Mouse (Mus musculus): ENCODE data around the gene Zc3h7a. TPM values are rescaled to one million over a fixed set of nuclear protein-coding genes. Genes with fewer than 3 reads are reported as not detected.

Zc3h7a gene
- polyA plus RNA-seq, 2 experiments: 26.2 to 52.6 TPM

DNA sequence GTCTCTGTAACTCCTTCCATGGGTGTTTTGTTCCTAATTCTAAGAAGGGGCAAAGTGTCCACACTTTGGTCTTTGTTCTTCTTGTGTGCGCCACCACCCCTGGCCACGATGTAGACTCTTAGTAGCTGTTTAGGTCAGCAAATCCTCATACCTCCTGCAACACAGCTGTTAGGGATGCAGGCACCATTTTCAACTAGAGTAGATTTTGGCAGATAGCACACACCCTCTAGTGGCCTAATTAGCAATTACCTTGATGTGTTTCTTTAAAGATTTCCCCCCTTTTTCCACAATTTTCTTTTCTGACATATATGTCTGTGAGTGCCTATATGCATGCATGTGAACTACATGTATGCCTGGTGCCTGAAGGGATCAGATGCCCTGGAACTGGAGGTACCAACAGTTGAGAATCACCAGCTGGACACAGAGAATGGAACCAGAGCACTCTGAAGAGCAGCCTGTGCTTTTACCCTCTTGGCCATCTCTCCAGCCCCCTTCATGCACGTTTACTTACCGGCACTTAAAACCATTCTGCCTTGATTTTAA is 66.9 kb downstream of the Zc3h7a start:
- Histone ChIP-seq H3K9me3 (ENCODE audit: control insufficient read depth, low read length) (no peaks in the 10 kb centered on the region), H3K27me3 (ENCODE audit: control insufficient read depth, insufficient read depth, low read length) (no peaks in the 10 kb centered on the region), H3K27ac (no peak overlapping the region), H3K4me2 (ENCODE audit: low read depth) (no peak overlapping the region), H3K4me1 (replicated peaks; ENCODE audit: control insufficient read depth in 2 of 2, insufficient read depth in 2 of 2, low read length in 1 of 2) (no peaks in the 10 kb centered on the region), H3K4me3 (ENCODE audit: insufficient read depth in 1 of 2, low read depth in 2 of 2, low read length in 2 of 2) (no peak overlapping the region), H3K9ac (replicated peaks) (no peak overlapping the region), H3K36me3 (replicated peaks; ENCODE audit: control insufficient read depth, insufficient read depth, low read depth) (no peaks in the 10 kb centered on the region; the same call in 1 of the 2 replicates)
- 66% methylated on average over 4 of the region's 4 CpGs for WGBS (ENCODE audit: insufficient replicate concordance)
- no peak for DNase-seq (ENCODE audit: low read depth in 3 of 3, low spot score in 3 of 3)
- no peak for ATAC-seq (ENCODE audit: insufficient read depth)
- TF ChIP-seq EP300 (IDR thresholded peaks at IDR 0.05; ENCODE audit: low read depth): no peak
- peak; percentile 60 for TF ChIP-seq CTCF (IDR thresholded peaks at IDR 0.05; ENCODE audit: low read depth)

GRCm38 (mm10) chr16:11104905-11105304 is 71.3 kb downstream of the Zc3h7a start:
- no peaks in the 10 kb centered on the region for H3K27me3 ChIP-seq (ENCODE audit: control insufficient read depth, insufficient read depth, low read length)
- no peak overlapping the region for H3K27ac ChIP-seq
- H3K4me2 ChIP-seq (ENCODE audit: low read depth): no peak overlapping the region
- TF ChIP-seq CTCF (IDR thresholded peaks at IDR 0.05; ENCODE audit: low read depth): no peak
- TF ChIP-seq EP300 (IDR thresholded peaks at IDR 0.05; ENCODE audit: low read depth): no peak
- no peak for DNase-seq (ENCODE audit: low read depth in 3 of 3, low spot score in 3 of 3)
- WGBS (ENCODE audit: insufficient replicate concordance): 69% methylated on average over 1 of the region's 1 CpGs
- H3K9me3 ChIP-seq (ENCODE audit: control insufficient read depth, low read length): no peaks in the 10 kb centered on the region
- no peak for ATAC-seq (ENCODE audit: insufficient read depth)
- H3K36me3 ChIP-seq (replicated peaks; ENCODE audit: control insufficient read depth, insufficient read depth, low read depth): no peaks in the 10 kb centered on the region
- no peak overlapping the region for H3K9ac ChIP-seq (replicated peaks)
- no peak overlapping the region for H3K4me3 ChIP-seq (ENCODE audit: insufficient read depth in 1 of 2, low read depth in 2 of 2, low read length in 2 of 2)
- H3K4me1 ChIP-seq (replicated peaks; ENCODE audit: control insufficient read depth in 2 of 2, insufficient read depth in 2 of 2, low read length in 1 of 2): no peaks in the 10 kb centered on the region

- H3K27me3 ChIP-seq (ENCODE audit: control insufficient read depth, insufficient read depth, low read length): no peaks in the 10 kb centered on the region
- H3K4me2 ChIP-seq (ENCODE audit: low read depth): no peak overlapping the region
- ATAC-seq (ENCODE audit: insufficient read depth) (no peak), DNase-seq (ENCODE audit: low read depth in 3 of 3, low spot score in 3 of 3) (no peak)
- H3K4me1 ChIP-seq (replicated peaks; ENCODE audit: control insufficient read depth in 2 of 2, insufficient read depth in 2 of 2, low read length in 1 of 2): no peaks in the 10 kb centered on the region
- H3K9ac ChIP-seq (replicated peaks): no peak overlapping the region
- H3K27ac ChIP-seq: no peak overlapping the region
- 79% methylated on average over 3 of the region's 3 CpGs for WGBS (ENCODE audit: insufficient replicate concordance)
- H3K4me3 ChIP-seq (ENCODE audit: insufficient read depth in 1 of 2, low read depth in 2 of 2, low read length in 2 of 2): no peak overlapping the region
- TF ChIP-seq EP300 (IDR thresholded peaks at IDR 0.05; ENCODE audit: low read depth) (no peak), CTCF (IDR thresholded peaks at IDR 0.05; ENCODE audit: low read depth) (no peak)
- H3K9me3 ChIP-seq (ENCODE audit: control insufficient read depth, low read length): no peaks in the 10 kb centered on the region
- no peaks in the 10 kb centered on the region; the same call in none of the 2 replicates for H3K36me3 ChIP-seq (replicated peaks; ENCODE audit: control insufficient read depth, insufficient read depth, low read depth)
Measured at GRCm38 (mm10) chr16:11097301-11097700, 78.9 kb downstream of the Zc3h7a start.

DNA sequence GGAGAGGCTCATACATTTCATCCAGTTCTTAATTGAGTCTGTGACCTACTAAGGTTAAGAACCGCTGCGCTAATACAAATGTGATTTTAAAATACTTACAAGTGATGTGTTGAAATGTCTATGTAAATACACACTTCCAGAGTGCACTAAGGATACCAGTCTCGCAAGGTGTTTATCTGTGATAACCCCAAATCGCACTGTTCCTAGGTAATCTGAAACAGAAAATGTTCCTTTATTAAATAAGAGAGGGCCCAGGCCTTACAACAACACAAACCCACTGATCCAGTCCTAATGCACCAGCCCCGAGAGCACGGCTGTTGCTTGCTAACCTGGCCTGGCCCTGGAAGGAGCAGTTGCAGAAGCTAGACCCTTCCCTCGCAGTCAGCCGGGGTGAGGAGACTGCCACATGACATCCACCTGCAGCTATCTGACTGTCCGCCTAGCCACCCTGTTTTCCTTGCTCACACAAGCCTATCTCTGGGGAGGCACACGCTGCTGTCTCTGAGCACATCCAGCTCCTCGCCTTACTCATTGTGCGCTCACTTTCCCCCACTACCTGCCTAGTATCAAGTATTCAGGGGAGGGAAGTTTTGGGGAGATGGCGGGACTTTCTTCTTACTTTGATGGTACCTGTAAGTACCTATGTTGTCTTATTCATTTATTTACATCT is 82.3 kb downstream of the Zc3h7a start:
- H3K27me3 ChIP-seq (ENCODE audit: control insufficient read depth, insufficient read depth, low read length): no peaks in the 10 kb centered on the region
- WGBS (ENCODE audit: insufficient replicate concordance): 63% methylated on average over 13 of the region's 13 CpGs
- TF ChIP-seq EP300 (IDR thresholded peaks at IDR 0.05; ENCODE audit: low read depth): no peak
- DNase-seq (ENCODE audit: low read depth in 3 of 3, low spot score in 3 of 3) (no peak), ATAC-seq (ENCODE audit: insufficient read depth) (peak; percentile 50; the same call in 1 of the 2 replicates)
- H3K4me3 ChIP-seq (ENCODE audit: insufficient read depth in 1 of 2, low read depth in 2 of 2, low read length in 2 of 2): no peak overlapping the region
- H3K9ac ChIP-seq (replicated peaks): no peak overlapping the region
- no peak overlapping the region for H3K27ac ChIP-seq
- H3K36me3 ChIP-seq (replicated peaks; ENCODE audit: control insufficient read depth, insufficient read depth, low read depth): peaks cover 6% of the 10 kb centered on the region
- no peaks in the 10 kb centered on the region for H3K4me1 ChIP-seq (replicated peaks; ENCODE audit: control insufficient read depth in 2 of 2, insufficient read depth in 2 of 2, low read length in 1 of 2)
- H3K4me2 ChIP-seq (ENCODE audit: low read depth): no peak overlapping the region
- H3K9me3 ChIP-seq (ENCODE audit: control insufficient read depth, low read length): no peaks in the 10 kb centered on the region

GRCm38 (mm10) chr16:11092523-11092922 is 83.7 kb downstream of the Zc3h7a start:
- H3K4me2 ChIP-seq (ENCODE audit: low read depth): no peak overlapping the region
- no peak overlapping the region for H3K9ac ChIP-seq (replicated peaks)
- 50% methylated on average over 3 of the region's 3 CpGs for WGBS (ENCODE audit: insufficient replicate concordance)
- H3K36me3 ChIP-seq (replicated peaks; ENCODE audit: control insufficient read depth, insufficient read depth, low read depth): peaks cover 14% of the 10 kb centered on the region
- no peaks in the 10 kb centered on the region for H3K9me3 ChIP-seq (ENCODE audit: control insufficient read depth, low read length)
- TF ChIP-seq CTCF (IDR thresholded peaks at IDR 0.05; ENCODE audit: low read depth): no peak
- no peak for TF ChIP-seq EP300 (IDR thresholded peaks at IDR 0.05; ENCODE audit: low read depth)
- DNase-seq (ENCODE audit: low read depth in 3 of 3, low spot score in 3 of 3) (no peak), ATAC-seq (ENCODE audit: insufficient read depth) (no peak)
- H3K4me3 ChIP-seq (ENCODE audit: insufficient read depth in 1 of 2, low read depth in 2 of 2, low read length in 2 of 2): no peak overlapping the region
- no peak overlapping the region for H3K27ac ChIP-seq
- no peaks in the 10 kb centered on the region for H3K27me3 ChIP-seq (ENCODE audit: control insufficient read depth, insufficient read depth, low read length)
- no peaks in the 10 kb centered on the region for H3K4me1 ChIP-seq (replicated peaks; ENCODE audit: control insufficient read depth in 2 of 2, insufficient read depth in 2 of 2, low read length in 1 of 2)
